Mouse (Mus musculus): Measurements from ENCODE around the gene Fam78a. TPM values are rescaled to one million over a fixed set of nuclear protein-coding genes. Genes with fewer than 3 reads are reported as not detected.
A peak's percentile ranks its signal among the peaks of the same experiment; 100 is the strongest.

Fam78a gene
- 7.8 and 8.9 TPM in 2 replicates for polyA plus RNA-seq (2012; rRNA removed)
- polyA plus RNA-seq (2014; fragmentation: Nextera tagmentation; extraction: Ambion mirVana): 9.8 and 12.5 TPM in 2 replicates

DNA sequence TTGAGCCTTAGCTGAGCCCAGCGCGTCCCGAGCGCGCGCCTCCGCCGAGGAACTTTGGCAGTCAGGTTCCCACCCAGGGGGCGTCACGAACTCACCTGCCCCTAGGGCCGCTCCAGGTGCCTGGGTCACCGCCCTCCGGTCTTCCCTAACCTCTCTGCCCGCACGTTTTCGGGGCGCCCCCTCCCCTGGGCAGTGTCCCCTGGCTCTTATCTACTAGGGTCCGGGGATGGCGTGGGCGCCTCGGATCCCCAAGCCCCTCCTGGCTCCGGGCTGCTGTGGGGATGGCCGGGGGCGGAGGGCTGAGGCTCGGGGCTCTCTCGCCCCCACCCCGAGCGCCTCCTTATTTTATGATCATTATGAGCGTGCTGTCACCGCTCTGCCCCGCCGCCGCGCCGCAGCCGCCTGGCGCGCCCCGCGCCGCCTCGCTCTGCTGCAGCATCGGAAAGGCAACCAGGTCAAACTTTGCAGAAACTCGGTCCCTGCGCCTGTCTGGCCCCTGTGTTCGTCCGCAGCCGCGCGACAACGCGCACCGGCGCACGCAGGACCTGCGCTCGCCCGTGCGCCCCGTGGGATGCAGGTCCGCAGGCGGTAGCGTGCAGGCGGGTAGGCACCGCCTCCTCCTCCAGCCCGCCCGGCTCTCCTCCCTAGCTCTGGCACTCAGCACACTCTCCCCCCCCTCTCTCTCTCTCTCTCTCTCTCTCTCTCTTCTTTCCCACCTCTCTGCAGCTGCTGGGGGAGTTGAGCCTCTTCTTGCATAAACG lies at the start of gene Fam78a:
Gene Fam78a (minus strand): TSS at position 747 of the 761 bp plus-strand sequence.
- DNase-seq (ENCODE audit: low read depth in 3 of 3, low spot score in 3 of 3): peak; percentile 43 to 50 (median 49)
- H3K4me2 ChIP-seq (ENCODE audit: low read depth): peak within 1 kb of the TSS; percentile 90
- H3K9me3 ChIP-seq (ENCODE audit: control insufficient read depth, low read length): no peaks in the 10 kb centered on the region
- WGBS (ENCODE audit: insufficient replicate concordance): under 1% methylated on average over 68 of the region's 68 CpGs
- peak within 1 kb of the TSS; percentile 96 for H3K27ac ChIP-seq
- H3K4me1 ChIP-seq (replicated peaks; ENCODE audit: control insufficient read depth in 2 of 2, insufficient read depth in 2 of 2, low read length in 1 of 2): peaks cover 27 to 35% of the 10 kb centered on the region in 2 experiments
- H3K9ac ChIP-seq (replicated peaks): peak within 1 kb of the TSS; percentile 78
- peak; percentile 50 for ATAC-seq (ENCODE audit: insufficient read depth)
- peaks cover 13% of the 10 kb centered on the region for H3K27me3 ChIP-seq (ENCODE audit: control insufficient read depth, insufficient read depth, low read length)
- TF ChIP-seq CTCF (IDR thresholded peaks at IDR 0.05; ENCODE audit: low read depth): no peak
- TF ChIP-seq EP300 (IDR thresholded peaks at IDR 0.05; ENCODE audit: low read depth): no peak
- peaks cover 10% of the 10 kb centered on the region; the same call in 1 of the 2 replicates for H3K36me3 ChIP-seq (replicated peaks; ENCODE audit: control insufficient read depth, insufficient read depth, low read depth)
- peak within 1 kb of the TSS; percentile 74 to 92 for H3K4me3 ChIP-seq (ENCODE audit: insufficient read depth in 1 of 2, low read depth in 2 of 2, low read length in 2 of 2)

DNA sequence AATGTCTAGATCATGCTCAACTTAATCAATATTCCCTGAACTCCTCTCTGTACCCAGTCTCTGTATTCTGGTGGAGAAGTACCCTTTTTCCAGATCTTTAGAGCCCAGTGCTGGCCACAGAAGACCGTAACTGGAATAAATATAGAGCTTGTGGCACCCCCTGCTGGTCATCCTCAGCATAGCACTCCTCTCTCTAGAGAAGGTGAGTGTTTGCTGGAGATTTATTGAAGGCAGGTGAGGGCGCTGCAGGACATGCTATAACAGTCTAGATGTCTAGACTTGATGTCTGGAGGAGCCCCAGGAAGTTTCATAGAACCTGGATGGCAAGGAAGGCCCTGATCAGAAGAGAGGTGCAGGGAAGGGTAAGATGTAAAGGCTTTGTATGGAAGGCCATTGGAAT lies 49.4 kb upstream of the Fam78a start:
- H3K9me3 ChIP-seq (ENCODE audit: control insufficient read depth, low read length): no peaks in the 10 kb centered on the region
- H3K36me3 ChIP-seq (replicated peaks; ENCODE audit: control insufficient read depth, insufficient read depth, low read depth): no peaks in the 10 kb centered on the region
- 3% methylated on average over 2 of the region's 2 CpGs for WGBS (ENCODE audit: insufficient replicate concordance)
- no peak overlapping the region for H3K9ac ChIP-seq (replicated peaks)
- no peak overlapping the region for H3K4me3 ChIP-seq (ENCODE audit: insufficient read depth in 1 of 2, low read depth in 2 of 2, low read length in 2 of 2)
- peaks cover 47 to 49% of the 10 kb centered on the region in 2 experiments for H3K4me1 ChIP-seq (replicated peaks; ENCODE audit: control insufficient read depth in 2 of 2, insufficient read depth in 2 of 2, low read length in 1 of 2)
- no peak overlapping the region for H3K27ac ChIP-seq
- TF ChIP-seq EP300 (IDR thresholded peaks at IDR 0.05; ENCODE audit: low read depth) (no peak), CTCF (IDR thresholded peaks at IDR 0.05; ENCODE audit: low read depth) (peak; percentile 95)
- DNase-seq (ENCODE audit: low read depth in 3 of 3, low spot score in 3 of 3) (peak; percentile 71 to 81 (median 73)), ATAC-seq (ENCODE audit: insufficient read depth) (no peak)
- no peaks in the 10 kb centered on the region for H3K27me3 ChIP-seq (ENCODE audit: control insufficient read depth, insufficient read depth, low read length)
- H3K4me2 ChIP-seq (ENCODE audit: low read depth): no peak overlapping the region

DNA sequence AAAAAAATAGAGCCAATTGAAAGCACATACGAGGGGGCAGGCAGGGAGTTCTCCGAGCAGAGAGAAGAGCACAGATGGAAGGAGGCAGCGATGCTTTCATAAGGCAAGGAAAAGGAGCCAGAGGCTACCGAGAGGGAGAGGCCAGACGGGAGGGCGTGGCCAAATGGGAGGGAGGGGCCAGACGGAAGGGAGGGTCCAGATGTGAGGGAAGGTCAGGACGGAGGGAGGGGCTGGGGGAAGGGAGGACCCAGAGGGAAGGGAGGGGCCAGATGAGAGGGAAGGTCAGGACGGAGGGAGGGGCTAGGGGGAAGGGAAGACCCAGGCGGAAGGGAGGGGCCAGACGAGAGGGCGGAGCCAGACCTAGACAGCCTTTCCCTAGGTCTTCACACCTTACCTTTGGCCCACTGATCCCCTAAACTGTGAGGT lies 47.9 kb upstream of the Fam78a start:
- H3K36me3 ChIP-seq (replicated peaks; ENCODE audit: control insufficient read depth, insufficient read depth, low read depth): no peaks in the 10 kb centered on the region
- TF ChIP-seq CTCF (IDR thresholded peaks at IDR 0.05; ENCODE audit: low read depth) (no peak), EP300 (IDR thresholded peaks at IDR 0.05; ENCODE audit: low read depth) (no peak)

DNA sequence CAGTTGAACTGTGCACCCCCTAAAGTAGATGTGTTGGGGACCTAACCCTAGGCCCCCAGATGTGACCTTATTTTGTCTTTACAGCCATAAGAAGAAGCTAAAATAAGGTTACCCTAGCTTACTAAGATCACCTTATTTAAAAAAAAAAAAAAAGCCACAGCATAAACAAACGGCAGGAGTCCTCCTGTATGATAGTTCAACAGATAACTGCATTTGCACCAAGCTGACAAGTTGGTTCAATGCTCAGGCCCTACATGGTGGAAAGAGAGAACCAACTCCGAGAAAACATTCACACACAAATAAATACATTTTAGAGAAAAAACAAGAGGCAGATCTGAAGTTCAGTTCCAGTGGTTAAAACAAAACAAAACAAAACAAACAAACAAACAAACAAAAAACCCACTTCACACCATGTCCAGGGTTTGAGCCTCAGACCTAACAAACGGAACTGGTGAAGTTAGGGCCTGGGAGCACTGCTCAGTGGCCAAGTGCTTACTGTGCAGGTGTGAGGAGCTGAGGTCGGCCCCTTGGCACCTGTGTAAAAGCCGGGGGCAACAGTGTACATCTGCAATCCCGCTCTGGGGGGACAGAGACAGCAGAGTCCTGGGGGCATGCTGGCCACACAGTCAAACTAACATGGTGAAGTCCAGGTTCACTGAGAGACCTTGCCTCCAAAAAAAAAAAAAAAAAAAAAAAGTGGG lies 47.4 kb upstream of the Fam78a start:
- TF ChIP-seq EP300 (IDR thresholded peaks at IDR 0.05; ENCODE audit: low read depth): no peak
- TF ChIP-seq CTCF (IDR thresholded peaks at IDR 0.05; ENCODE audit: low read depth): no peak
- Histone ChIP-seq H3K9me3 (ENCODE audit: control insufficient read depth, low read length) (no peaks in the 10 kb centered on the region), H3K9ac (replicated peaks) (peak overlapping the region; percentile 64; the same call in 1 of the 2 replicates), H3K36me3 (replicated peaks; ENCODE audit: control insufficient read depth, insufficient read depth, low read depth) (no peaks in the 10 kb centered on the region), H3K27ac (peak overlapping the region; percentile 100), H3K27me3 (ENCODE audit: control insufficient read depth, insufficient read depth, low read length) (no peaks in the 10 kb centered on the region), H3K4me2 (ENCODE audit: low read depth) (peak overlapping the region; percentile 49), H3K4me1 (replicated peaks; ENCODE audit: control insufficient read depth in 2 of 2, insufficient read depth in 2 of 2, low read length in 1 of 2) (peaks cover 52 to 58% of the 10 kb centered on the region in 2 experiments), H3K4me3 (ENCODE audit: insufficient read depth in 1 of 2, low read depth in 2 of 2, low read length in 2 of 2) (0 out of 4 replicates have a peak overlapping the region, but pooled peaks of 1 of the 2 experiments have one; percentile 1)
- DNase-seq (ENCODE audit: low read depth in 3 of 3, low spot score in 3 of 3): no peak
- 51% methylated on average over 6 of the region's 6 CpGs for WGBS (ENCODE audit: insufficient replicate concordance)
- no peak for ATAC-seq (ENCODE audit: insufficient read depth)

More for the DNA sequence above, 47.9 kb upstream of the Fam78a start:
- H3K27ac ChIP-seq: peak overlapping the region; percentile 100
- H3K27me3 ChIP-seq (ENCODE audit: control insufficient read depth, insufficient read depth, low read length): no peaks in the 10 kb centered on the region
- H3K9me3 ChIP-seq (ENCODE audit: control insufficient read depth, low read length): no peaks in the 10 kb centered on the region
- 0 out of 2 replicates have a peak overlapping the region, but pooled peaks have one; percentile 43 for H3K9ac ChIP-seq (replicated peaks)
- ATAC-seq (ENCODE audit: insufficient read depth) (peak; percentile 27), DNase-seq (ENCODE audit: low read depth in 3 of 3, low spot score in 3 of 3) (peak; percentile 88 to 91 (median 90))
- H3K4me3 ChIP-seq (ENCODE audit: insufficient read depth in 1 of 2, low read depth in 2 of 2, low read length in 2 of 2): 0 out of 4 replicates have a peak overlapping the region, but pooled peaks of 1 of the 2 experiments have one; percentile 1
- whole genome bisulfite sequencing (ENCODE audit: insufficient replicate concordance): 3% methylated on average over 12 of the region's 12 CpGs
- H3K4me1 ChIP-seq (replicated peaks; ENCODE audit: control insufficient read depth in 2 of 2, insufficient read depth in 2 of 2, low read length in 1 of 2): peaks cover 51 to 52% of the 10 kb centered on the region in 2 experiments
- peak overlapping the region; percentile 49 for H3K4me2 ChIP-seq (ENCODE audit: low read depth)

Measured in liver, embryonic 14.5 days (tissue).